Mouse (Mus musculus) cerebellum, adult (tissue): ENCODE data around the gene Mapk1ip1.

Experiments
- ATAC-seq: cut with Nextera tagmentation; 2 replicates; pipeline ENCODE4 v1.9.2; 2017; ENCODE audit warnings: mild to moderate bottlenecking, moderate library complexity, mixed read lengths; ENCODE audit not compliant: insufficient number of reproducible peaks, low FRiP score, low TSS enrichment

The Mapk1ip1 gene

GRCm38 (mm10) chr7:138845544-138846391, at the start of gene Mapk1ip1, which contains the start of gene Ppp2r2d:
Gene Mapk1ip1, minus strand, starts transcription at chr7:138846273.
Gene Ppp2r2d, plus strand, starts transcription at chr7:138846079.
- peak; percentile 86 for ATAC-seq

- ATAC-seq: no peak
Observed at GRCm38 (mm10) chr7:138885365-138886289, 39.6 kb upstream of the Mapk1ip1 start.

- no peak for ATAC-seq
Observed at GRCm38 (mm10) chr7:138883724-138884123, 37.7 kb upstream of the Mapk1ip1 start.

DNA sequence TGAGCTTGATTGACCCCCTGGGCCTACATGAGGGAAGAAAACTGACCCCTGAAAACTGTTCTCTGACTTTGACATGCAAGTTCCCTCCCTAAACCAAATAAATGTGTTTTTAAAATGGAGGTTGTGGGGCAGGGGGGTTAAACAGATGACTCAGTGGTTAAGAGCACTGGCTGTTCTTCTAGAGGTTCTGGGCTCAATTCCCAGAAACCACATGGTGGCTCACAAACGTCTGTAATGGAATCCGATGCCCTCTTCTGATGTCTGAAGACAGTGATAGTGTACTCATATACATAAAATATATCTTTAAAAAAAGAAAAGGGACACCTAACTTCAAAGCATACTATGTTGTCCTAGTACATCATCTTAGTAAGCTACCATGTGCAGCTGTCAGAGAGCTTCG, 29.0 kb upstream of the Mapk1ip1 start:
- no peak for ATAC-seq

DNA sequence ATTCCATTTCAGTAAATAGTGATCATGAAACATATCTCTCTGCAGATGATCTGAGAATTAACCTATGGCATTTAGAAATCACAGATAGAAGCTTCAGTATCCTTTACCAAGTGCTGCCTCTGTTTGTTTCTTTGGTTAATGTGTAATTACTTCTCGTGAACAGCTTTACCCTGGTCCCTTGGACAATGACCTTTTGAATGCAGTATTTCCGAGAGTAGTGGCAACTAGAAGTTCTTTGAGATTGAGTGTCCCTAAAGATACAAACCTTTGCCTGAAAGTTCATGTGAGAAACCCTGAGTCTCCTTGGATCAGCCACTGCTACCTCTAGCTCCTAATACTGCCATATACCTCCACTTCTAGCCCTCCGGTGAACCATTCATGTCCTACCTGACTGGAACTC, 26.9 kb upstream of the Mapk1ip1 start:
- ATAC-seq: no peak

DNA sequence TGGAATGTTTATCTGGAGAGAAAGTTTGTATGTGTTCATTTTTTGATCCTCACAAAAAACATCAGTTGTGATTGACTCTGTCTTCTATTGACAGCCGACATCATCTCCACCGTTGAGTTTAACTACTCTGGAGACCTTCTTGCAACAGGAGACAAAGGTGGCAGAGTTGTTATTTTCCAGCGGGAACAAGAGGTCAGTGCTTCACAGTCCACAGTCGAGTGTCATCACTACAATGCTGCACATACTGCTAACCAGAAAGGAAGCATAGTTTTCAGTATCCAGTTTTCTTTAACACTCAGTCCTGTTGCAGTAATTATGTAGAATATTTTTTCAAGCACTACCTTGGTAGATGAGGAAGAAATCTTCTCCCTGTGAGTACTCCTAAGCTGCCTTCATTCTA, 22.2 kb upstream of the Mapk1ip1 start:
- no peak for ATAC-seq

- no peak for ATAC-seq
Observed at GRCm38 (mm10) chr7:138867286-138867685, 21.2 kb upstream of the Mapk1ip1 start.

GRCm38 (mm10) chr7:138864776-138865175, 18.7 kb upstream of the Mapk1ip1 start:
- ATAC-seq: no peak

DNA sequence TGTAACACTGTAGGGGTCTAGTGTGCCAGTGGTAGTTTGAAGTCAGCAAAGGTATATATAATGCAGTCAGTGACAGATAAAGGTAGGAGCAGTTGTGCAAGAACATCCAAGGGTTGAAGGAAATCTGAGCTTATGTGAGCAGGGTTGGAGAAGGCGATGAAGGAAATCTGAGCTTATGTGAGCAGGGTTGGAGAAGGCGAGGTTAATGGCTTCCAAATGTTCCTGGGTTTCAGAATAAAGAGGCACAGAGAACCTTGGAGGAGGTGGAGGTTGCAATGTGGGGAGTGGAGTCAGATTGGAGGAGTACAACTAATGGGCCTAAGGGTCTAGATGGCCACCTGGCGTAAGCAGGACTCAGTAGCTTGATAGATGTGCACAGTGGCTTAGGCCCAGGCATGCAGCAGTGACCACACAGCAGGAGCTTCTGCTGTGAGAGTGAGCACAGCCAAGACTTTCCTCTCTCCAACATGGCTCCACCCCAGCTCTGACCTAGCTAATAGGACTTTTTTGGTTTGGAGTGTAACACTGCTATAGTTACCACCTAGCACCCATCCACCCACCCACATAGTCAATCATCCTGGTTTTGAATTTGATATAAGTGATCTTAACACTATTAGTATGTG, 18.0 kb upstream of the Mapk1ip1 start:
- ATAC-seq: peak; percentile 61

DNA sequence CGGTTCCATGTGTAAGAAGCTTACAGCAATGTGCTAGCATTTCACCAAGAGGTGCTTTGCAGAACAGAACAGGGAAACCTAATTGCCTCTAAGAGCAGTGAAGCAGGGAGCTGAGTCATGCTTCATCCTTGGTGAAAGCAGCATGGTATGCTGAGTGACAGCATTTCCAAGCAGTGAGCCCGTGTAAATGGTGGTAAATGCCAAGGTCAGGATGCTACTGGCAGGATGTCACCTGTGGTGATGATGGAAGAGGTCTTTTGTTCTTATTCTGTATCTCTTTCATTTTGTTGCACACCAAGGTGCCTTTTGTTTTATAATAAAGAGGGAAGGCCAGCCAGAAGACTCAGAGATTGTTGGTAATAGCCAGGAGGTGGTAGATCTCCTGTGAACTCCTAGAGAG, 10.6 kb upstream of the Mapk1ip1 start:
- no peak for ATAC-seq

- no peak for ATAC-seq
Observed at GRCm38 (mm10) chr7:138854201-138854600, 8.1 kb upstream of the Mapk1ip1 start.

DNA sequence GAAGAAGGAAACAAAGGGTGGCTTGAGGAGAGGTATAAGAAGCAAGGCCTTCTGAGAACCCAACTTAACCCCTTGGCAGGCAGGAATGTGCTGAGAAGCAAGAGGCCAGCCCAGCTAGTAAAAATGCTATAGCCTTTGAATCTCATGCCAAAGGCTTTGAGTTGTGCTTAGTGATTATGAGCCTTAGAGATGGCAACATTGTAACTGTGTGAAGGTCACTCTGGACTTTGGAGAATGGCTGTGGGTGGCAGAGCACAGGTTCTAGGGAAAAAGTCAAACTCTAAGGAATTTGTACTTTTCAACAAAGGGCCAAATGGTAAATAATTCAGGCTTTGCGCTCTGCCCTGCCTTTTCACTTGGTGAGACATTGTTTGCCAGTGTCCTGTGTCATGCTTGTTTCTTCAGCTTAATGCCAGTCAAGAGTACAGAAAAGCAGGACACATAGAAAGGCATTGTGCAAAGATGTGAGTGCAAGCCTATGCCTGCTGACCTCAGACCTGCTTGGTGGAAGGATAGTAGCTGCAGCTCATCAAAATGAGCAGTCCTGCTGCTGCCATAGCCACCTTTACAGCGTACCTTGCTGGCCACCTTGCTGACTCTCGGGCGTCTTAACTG, 7.5 kb upstream of the Mapk1ip1 start:
- no peak for ATAC-seq

GRCm38 (mm10) chr7:138850083-138850482, 4.0 kb upstream of the Mapk1ip1 start:
- ATAC-seq: no peak

DNA sequence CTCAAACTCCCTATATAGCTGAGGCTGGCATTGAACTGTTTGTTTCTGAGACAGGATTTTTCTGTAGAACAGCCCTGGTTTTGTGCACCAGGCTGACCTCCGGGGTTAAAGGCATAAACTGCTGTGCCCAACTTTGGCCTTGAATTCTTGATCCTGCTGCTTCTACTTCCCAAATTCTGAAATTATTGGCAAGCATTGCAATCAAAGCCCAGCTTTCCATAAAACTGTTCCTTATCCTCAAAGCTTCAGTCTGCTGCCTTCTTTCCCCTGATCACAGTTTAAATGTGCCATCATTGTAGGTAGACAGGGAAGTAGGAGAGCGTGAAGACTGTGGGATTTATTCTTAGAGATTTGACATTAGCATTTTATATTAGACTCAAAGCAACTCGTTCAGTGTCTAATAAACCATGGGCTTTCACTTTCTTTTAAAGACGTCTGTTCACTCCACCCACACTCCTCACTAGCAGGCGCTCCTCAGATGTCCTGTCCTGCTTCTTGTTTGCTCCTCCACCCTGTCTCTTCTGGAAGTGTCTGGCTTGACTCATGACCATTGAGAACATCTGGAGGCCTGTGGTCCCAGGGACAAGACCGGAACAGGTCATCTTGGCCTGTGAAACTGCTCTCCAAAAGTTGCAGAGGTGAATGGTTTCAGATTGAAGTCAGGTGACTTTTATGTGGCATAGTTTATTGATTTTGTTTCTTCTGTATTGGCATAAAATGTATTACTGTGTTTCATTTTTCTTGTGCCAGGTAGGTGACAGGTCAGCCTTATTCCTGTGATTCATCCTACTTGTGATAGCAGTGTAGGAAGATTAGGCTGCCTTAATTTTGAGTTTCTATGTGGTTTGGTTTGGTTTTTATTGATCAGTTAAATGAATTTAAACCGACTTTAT, 2.2 kb upstream of the Mapk1ip1 start:
- ATAC-seq: no peak

- ATAC-seq: no peak
Observed at GRCm38 (mm10) chr7:138847316-138848027, 1.4 kb upstream of the Mapk1ip1 start.

DNA sequence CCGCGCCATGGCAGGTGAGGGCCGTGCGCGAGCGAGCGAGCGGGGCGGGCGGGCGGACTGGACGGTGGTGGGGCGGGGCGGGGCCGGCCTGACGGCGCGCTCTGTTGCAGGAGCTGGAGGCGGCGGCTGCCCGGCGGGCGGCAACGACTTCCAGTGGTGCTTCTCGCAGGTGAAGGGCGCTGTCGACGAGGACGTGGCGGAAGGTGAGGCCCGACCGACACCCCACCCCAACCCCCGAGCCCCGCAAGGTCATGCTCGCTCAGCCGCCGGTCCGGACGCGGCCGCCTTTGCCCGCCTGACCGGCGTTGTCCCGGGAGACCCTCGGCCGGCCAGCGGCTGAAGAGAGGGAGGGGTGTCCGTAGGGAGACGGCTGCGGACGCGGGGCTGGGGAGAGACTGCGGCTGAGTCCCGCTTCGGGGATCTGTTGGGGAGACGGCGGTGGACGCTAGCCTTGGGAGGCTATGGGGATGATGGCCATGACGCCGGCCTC, 474 bp upstream of the Mapk1ip1 start:
- ATAC-seq: peak; percentile 28; the same call in 1 of the 2 replicates

DNA sequence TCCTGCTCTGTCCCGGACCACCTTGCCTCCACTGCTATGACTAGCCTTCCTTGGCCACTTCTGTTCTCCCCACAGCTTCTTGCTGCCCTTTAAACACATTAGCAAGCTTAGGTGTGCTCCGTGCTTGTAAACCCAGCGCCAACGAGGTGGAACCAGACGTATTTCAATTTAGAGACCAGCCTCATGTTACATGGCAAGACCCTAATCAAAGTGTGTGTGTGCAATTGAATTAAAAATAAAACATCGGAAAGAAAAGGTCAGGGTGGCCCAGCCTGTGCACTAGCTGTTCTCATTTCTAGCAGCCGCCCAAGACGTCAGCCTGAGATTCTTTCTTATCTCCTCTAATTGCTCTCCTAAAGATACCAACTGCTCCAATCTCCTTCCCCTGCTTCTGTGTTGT, 962 bp downstream of the Mapk1ip1 start:
- ATAC-seq: no peak

GRCm38 (mm10) chr7:138843421-138843820, 2.7 kb downstream of the Mapk1ip1 start:
- ATAC-seq: no peak
